Mouse (Mus musculus) cerebellum, adult 11-12 months (tissue): Measurements from ENCODE around the gene Pkm.

ENCODE experiments used
- DNase-seq: peaks from one replicate; pipeline ENCODE4 v3.0.0; 2022

Gene Pkm

GRCm38 (mm10) chr9:59716275-59716898 is 60.2 kb downstream of the Pkm start:
- DNase-seq, result no peak

- no peak for DNase-seq
Measured at GRCm38 (mm10) chr9:59718237-59718636, 62.1 kb downstream of the Pkm start.

GRCm38 (mm10) chr9:59721144-59721543 is 65.0 kb downstream of the Pkm start:
- no peak for DNase-seq

- peak; percentile 67 for DNase-seq
Measured at GRCm38 (mm10) chr9:59723096-59723657, 67.0 kb downstream of the Pkm start.

- DNase-seq, result peak; percentile 39
Measured at GRCm38 (mm10) chr9:59723791-59724442, 67.7 kb downstream of the Pkm start.

GRCm38 (mm10) chr9:59725515-59725914 is 69.3 kb downstream of the Pkm start:
- DNase-seq, result no peak

- DNase-seq, result no peak
Measured at GRCm38 (mm10) chr9:59727569-59728286, 71.6 kb downstream of the Pkm start.
